Mouse (Mus musculus) heart, postnatal 10 days (tissue): ENCODE data around the gene Slc4a5. TPM values are rescaled to one million over a fixed set of nuclear protein-coding genes. Genes with fewer than 3 reads are reported as not detected.

Experiments
- DNase-seq, 2 experiments: peaks; one replicate each; pipeline ENCODE4 v3.0.0; 2021
- intact Hi-C: fragments of 180-260 bp; cut with DNase I; formaldehyde crosslinking; loops from one replicate; pipeline ENCODE4 v1.15.1; 2025
- total RNA-seq, 2 experiments: library from RNA; stranded (reverse); gene quantifications; 2 replicates each; pipeline ENCODE4 v1.2.3; 2021

Slc4a5 gene
- total RNA-seq, 2 experiments from 2014 or later: not detected

DNA sequence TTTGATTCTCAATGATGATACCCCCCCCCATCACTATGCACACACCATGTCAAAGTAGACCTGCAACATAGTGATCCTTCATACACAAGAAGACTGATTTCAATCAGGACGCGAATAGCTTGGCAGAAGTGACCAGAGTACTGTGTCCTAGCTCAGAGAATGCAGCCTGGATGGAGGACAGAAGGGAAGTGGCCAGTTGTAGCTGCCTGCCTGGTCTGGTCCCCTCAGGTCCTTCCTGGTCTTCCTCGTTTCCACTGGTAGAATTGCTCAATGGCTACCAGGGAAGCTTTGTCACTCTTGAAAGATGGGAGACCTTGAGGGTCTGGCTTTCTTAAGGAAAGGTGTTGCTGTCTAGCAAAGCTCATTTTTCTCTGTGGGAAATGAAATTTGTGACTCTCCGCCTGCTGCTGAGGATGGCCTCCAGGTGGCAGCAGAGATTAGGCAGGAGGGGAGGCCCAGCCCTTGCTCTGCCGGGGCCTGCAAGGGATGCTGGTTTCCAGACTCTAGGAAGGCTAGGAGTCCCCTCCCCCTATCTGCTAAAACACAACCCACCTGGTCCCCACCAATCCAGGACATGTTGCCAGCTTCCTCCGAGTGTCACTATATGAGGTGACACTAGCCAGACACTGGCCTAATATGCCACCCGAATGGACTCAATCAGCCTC is 4.5 kb upstream of the Slc4a5 start:
- intact Hi-C loops: loop anchor here (1.0 kb wide), 1 partner anchor 53 kb away; no protein-coding TSS in a partner anchor
- DNase-seq: peak; percentile 77 to 86

DNA sequence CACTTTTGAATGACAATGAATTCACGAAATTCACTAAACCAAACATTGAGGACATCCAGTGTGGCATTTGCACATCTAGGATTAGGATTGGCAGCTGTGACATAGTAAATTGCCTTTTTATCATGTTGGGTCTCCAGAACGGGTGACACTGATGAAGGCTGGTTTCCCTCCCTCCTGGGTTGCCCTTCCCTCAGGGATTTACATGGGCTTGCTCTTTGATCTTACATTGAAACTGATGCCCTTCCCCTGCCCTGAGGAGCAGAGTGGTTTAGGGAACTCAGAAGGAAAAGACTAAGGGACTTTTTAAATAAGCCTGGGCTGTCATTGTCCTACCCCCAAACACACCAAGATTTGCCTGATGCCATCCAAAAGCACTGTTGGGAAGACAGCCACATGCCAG is 11.9 kb downstream of the Slc4a5 start:
- intact Hi-C loops: no loop called here
- no peak for DNase-seq

DNA sequence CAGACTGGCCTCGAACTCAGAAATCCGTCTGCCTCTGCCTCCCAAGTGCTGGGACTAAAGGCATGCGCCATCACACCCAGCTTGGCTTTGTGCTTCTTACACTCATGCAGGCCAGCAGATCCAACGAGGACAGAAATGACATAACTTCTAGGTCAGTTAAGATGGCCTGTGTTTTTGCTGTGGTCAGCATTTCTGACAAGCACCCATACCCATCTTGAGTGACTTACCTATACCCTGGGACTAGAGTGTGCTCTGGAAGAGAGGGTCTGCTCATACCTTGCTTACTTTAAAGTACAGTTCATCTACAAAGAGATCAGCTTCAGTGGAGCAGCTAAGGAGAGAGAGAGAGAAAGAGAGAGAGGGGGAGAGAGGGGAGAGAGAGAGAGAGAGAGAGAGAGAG is 13.7 kb downstream of the Slc4a5 start:
- intact Hi-C loops: no loop called here
- DNase-seq: no peak

DNA sequence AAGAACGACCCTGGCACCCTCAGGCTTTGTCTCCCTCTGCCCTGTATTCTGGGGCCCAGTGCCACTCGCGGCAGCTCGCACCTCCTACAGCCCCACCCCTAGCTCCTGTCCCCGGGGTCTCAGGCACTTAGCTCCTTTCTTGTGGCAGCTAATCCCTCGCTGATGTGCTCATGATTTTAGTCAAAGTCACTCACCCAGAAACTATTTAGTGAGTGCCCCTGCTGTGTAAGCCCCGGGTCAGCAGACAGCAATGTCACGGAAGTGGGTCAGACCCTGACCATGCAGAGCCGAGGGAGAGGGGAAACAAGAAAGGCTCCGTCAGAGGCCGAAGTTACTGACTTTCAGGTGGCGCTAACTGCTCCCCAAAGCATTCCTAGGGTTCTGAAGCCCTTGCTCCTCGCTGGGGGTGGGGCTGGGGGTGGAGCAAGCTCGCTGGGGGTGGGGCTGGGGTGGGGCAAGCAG is 14.7 kb downstream of the Slc4a5 start:
- intact Hi-C loops: no loop called here
- DNase-seq: no peak

DNA sequence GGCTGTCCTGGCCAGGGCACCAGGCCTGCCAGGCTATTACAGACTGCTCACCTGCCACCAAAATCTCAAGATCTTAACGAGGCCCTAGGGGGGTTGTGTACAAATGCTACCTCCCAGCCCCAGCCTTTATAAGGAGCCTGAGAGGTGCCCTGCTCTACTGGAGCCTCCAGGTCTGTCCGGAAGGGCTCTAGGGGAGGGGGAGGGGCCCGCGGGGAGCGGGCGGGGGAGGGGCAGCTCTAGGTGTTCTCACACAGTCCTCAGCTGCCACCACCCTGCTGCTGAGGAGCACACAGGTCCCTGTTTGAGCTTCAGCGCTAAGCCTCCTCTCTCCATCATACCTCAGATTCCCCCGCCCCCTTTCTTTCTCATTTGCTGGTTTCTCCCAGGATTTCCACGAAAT is 17.5 kb downstream of the Slc4a5 start:
- DNase-seq: no peak
- intact Hi-C loops: no loop called here

DNA sequence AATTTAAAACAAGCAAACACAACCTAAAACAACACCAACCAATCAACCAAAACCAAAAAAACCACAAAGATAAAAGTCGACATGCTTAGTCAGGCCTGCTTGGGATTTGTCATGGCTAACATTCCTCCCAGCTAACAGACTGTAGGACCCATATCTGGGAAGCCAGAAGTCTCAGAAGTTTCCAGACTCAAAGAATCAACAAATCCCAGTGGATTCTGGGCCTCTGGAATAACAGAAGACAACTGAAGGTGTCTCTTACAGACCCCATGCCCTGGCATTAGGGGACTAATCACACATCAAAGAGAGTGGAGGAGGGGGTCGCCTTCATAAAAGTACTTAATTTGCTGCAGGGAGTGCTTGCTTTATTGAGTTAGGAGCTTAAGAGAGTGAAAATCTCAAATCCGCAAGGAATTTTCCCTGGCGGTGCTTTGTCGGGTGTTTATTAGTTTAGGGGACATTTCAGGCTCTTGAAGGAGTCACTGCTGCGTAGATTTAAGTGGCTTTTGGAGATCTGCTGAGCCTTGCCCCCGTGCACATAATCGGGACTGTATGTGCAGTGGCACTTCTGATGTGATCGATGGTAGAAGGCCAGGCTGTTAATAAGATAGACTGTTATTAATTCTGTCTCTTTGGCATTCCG is 24.9 kb downstream of the Slc4a5 start:
- intact Hi-C loops: no loop called here
- DNase-seq: no peak

DNA sequence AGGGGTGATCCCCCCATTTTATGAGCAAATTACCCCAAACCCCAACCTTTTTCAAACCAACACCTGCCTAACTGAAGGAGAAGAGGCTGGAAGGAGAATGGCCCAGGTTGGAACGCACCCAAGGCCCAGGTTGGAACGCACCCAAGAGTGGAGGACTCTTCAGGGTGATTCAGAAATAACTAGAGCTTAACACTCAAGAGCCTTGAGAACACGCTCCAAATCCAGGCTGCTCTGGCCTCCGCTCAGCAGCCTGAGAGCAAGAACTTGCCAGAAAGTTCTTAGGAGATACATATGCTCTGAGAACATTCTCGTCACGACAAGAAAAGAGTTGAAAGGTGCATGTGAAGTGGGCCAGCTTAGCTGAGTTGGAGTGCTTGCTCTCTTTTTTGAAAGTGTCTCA is 25.5 kb downstream of the Slc4a5 start:
- intact Hi-C loops: no loop called here
- DNase-seq: peak; percentile 80 to 85

DNA sequence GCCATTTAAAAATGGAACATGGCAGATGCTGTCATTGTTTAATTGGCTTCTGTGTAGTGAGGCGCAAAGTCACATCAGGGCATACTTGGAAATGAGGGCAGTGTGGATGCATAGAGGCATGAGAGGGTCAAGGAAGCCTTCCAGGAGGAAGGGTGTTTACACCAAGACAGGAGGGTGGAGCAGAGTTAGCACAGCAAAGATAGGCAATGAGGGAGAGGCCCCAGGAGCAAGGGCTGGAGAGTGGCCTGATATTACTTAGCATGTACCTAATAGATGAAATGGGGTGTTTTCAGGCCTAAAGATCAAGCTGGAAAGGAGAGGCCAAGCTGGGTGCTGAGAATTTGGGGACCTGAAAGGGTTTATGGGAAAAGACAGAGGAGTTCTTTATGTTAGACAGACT is 26.4 kb downstream of the Slc4a5 start:
- no peak for DNase-seq
- intact Hi-C loops: no loop called here

DNA sequence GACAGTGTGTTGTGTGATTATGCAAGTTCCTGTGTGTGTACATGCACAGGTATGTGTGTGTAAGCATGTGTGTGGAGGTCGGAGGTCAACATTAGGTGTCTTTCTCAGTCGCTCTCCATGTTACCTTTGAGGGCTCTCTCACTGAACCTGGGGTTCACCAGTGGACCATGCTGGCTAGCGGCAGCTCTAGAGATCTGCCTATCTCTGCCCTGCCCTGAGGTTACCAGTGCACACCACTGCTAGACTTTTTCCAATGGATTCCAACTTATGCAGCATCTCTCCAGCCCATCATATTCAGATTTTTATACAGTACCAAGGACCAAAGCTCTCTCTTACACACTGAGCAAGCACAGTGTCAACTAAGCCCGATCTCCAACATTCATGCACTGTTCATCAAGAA is 27.1 kb downstream of the Slc4a5 start:
- no peak for DNase-seq
- intact Hi-C loops: no loop called here

DNA sequence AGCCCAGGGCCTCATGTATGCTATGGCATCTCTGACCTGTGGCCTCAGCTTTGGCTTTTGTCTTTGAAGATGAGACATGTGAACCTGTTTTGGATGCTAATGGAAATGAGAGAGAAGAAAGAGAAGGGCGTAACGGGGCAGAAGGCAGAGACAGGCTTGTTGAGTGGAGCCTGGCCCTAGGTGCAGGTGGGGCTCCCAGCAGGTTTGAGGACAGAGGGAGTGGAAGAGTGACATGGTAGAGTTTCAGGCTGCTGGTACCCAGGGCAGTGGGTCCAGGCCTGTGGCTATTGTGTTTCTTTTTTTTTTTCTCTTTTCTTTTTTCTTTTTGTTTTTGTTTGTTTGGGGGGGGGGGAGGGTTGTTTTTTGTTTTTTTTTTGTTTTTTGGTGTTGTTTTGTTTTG is 27.5 kb downstream of the Slc4a5 start:
- intact Hi-C loops: no loop called here
- no peak for DNase-seq

DNA sequence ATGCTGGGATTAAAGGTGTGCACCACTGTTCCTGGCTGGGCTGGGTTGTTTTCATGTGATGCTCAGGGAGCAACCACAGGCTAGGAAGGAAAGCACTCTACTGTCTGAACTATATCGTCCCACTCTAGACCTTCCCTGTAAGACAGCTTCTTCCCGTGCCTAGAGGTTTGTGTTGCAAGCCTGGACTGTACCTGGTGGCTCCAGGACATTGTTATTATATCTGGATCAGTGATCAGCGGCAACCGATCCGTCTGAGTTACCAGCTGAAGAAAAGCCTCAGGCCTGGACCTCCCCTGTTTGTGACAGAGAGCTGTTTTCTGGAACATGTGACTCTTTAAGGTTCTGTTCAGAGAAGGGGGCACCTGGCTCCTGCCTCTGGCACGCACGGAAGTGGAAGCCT is 34.6 kb downstream of the Slc4a5 start:
- DNase-seq: no peak
- intact Hi-C loops: no loop called here

DNA sequence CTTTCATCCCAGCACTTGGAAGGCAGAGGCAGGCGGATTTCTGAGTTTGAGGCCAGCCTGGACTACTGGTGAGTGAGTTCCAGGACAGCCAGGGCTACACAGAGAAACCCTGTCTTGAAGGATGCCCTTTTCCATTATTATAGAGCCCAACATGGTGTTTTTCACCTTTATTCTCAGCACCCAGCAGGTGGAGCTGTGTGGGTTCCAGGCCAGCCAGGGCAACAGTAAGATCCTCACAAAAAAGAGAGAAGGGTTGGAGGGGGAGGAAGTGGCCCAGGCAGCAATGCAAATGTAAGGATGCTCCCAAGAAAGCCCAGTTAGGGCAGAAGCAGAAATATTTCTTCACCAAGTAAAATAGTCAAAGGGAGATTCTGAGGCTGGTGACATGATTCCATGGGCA is 44.9 kb downstream of the Slc4a5 start:
- DNase-seq: no peak
- intact Hi-C loops: no loop called here

DNA sequence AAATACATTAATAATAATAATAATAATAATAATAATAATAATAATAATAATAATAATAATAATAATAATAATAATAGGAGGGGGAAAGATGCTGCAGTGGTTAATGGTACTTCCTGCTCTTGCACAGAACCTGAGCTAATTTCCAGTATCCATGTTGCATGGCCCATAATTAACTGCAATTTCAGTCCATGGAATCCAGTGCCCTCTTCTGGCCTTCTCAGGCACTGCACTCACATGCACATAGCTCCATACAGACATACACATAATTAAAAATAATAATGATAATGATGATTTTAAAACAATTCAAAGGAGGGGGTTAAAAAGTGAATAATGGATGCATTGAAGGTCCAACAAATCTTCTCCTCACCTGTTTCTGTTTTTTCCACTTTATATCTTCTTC is 45.6 kb downstream of the Slc4a5 start:
- intact Hi-C loops: loop anchor here (5.0 kb wide), 2 partner anchors 103 to 143 kb away; partner anchors contain the start of gene Wbp1

DNA sequence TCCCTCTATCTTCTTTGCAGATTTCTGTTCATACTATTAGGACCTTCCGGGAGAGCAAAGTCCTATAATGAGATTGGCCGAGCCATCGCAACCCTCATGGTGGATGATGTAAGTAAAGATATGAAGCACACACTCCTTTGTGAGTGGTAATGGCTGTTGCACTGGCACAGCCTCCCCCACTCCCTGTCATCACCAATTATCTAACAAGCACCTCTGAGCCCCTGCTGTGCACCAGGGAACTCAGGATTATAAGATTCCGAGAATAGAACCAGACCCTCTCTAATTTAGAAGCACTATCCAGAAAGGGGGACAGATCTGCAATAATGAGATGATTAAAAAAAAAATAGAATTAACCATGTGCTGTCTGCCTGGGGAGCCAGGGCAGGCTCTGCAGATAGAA is 46.0 kb downstream of the Slc4a5 start:
- intact Hi-C loops: loop anchor here (5.0 kb wide), 2 partner anchors 103 to 143 kb away; partner anchors contain the start of gene Wbp1
- no peak for DNase-seq

More for the DNA sequence above, 45.6 kb downstream of the Slc4a5 start:
- no peak for DNase-seq

DNA sequence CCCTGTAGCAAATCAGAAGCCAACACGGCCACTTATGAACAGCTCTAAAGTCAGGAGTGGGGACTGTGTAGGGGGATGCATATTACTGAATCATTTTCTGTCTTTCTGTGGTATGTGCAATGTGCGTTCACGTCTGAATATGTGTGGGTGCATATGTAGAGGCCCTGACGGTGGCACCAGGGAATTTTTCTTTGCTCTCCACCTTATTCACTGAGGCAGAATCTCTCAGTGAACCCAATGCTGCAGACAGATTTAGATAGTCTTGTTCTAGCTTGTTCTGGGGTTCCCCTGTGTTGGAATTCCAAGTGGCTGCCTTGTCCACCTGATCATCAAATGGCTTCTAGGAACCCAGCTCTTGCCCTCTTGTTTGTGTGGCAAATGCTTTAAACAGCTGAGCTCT is 48.0 kb downstream of the Slc4a5 start:
- intact Hi-C loops: loop anchor here (1.0 to 5.0 kb wide), 3 partner anchors 52 to 145 kb away; partner anchors contain the start of gene Wbp1
- DNase-seq: no peak

DNA sequence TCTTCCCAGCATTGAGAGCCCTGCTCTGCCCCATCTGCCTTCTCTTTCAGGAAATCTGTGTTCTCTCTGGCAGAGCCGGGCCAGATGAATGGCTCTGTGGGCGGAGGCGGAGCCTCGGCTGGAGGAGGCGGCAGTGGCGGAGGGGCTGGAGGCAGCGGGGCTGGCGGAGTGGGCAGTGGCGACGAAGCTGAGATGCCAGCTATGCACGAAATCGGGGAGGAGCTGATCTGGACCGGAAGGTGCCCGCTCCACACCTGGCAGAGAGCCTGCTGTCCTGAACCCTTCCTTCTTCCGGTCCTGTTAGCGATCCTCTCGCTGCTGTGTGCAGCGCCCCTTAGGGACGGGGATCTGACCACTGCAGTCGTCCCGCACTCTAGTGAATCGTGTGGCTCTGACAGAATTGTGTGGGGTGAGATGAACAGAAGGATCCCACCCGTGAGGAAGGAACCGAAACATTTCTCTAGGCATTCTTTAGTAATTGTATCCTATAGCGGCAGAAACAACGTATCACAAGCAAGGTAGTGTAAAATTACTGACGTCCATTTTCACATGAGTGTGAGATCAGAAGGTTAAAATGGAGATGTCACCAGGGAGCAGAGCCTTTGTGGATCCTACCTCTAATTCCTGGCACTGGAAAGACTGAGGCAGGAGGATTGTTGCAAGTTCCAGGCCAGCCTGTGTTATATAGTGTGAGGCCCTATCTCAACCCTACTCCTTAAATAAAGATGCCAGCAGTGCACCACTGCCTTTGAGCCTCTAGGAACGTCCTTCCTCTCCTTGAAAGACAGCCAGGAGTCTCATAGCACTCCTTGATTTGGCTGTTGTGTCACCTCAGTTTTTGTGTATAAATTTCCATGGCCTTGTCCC is 48.7 kb downstream of the Slc4a5 start:
- peak; percentile 92 to 93 for DNase-seq
- intact Hi-C loops: loop anchor here (1.0 to 5.0 kb wide), 3 partner anchors 53 to 146 kb away; partner anchors contain the start of gene Wbp1

DNA sequence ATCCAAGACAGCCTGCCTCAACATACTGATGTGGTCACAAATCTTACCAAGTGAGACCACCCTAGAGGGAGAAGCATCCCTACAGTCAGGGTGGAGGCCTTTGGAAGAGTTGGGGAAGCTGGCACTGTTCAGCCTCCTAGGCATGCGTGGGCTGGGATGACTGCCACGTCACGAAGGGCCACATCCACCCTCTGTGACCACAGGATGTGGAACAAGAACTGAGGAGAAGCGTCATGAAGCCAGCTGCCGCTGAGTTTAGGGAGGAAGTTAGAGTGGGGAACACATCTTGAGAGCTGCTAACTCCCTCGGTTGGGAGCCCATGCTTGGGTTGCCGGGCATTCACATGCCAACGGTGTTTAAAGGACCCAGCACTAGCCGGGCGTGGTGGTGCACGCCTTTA is 54.1 kb downstream of the Slc4a5 start:
- intact Hi-C loops: no loop called here
- peak in 1 of 2 experiments; percentile 4 for DNase-seq

DNA sequence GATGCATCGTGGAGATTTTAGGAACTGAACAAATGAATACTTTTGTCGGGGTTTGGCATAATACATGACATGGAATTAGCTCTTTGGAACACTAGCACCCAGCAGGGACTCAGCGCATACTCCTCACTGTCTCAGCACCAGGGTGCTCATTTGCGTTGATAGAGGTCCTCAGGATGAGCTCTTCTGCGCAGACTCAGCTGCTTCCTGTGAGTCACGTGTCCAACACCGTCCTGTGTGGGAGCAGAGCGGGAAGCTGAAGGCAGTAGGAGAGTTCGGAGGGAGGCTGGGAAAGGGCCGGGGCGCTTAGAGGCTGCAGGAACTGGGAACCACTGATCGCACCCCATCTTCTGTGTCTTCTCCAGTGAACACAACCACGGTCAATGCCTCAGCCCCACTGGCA is 57.5 kb downstream of the Slc4a5 start:
- intact Hi-C loops: no loop called here
- DNase-seq: no peak

DNA sequence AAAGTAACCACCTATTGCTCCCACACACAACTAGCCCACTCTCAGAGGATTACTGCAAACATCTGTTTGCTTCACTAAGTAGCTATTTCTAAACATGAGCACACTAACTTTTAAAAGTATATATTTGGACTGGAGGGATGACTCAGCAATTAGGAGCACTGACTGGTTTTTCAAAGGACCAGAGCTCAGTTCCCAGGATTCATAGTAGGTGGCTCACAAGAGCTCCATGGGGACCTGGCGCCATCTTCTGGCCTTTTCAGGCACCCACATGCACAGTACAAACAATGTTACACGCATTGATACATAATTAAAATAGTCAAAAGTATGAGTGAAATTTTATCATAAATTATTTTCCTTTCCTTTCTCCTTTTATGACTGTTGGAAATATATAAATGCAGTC is 59.3 kb downstream of the Slc4a5 start:
- intact Hi-C loops: loop anchor here (2.0 kb wide), 1 partner anchor 282 kb away; no protein-coding TSS in a partner anchor
- peak in 1 of 2 experiments; percentile 8 for DNase-seq

DNA sequence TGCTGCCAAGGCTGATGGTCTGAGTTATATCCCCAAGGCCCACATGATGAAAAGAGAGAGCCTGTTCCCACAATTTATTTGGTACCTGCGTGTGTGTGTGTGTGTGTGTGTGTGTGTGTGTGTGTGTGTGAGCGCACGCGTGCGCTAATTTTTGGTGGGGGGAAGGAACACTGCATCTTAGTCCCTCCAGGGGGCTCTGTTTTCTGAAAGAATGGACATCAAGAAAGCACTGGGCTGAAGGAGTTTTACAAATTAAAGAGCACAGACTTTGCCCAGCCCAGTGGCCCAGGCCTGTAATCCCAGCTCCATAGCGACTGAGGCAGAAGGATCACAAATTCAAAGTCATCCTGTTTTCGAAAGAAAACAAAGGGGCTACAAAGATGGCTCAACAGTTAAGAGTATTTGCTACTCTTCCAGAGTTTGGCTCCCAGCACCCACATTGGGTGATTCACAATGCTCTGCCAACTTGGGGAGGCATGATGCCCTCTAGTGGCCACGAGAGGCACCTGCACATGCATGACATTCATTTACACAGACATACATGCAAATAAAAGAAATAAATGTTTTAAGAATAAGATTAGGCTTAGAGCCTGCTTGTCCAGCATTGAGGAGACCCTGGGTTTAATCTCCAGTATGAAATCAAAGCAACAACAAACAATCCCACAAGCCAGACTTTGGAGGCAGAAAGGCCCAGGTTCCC is 60.8 kb downstream of the Slc4a5 start:
- intact Hi-C loops: no loop called here

More for the DNA sequence above, 60.8 kb downstream of the Slc4a5 start:
- no peak for DNase-seq
